Mouse (Mus musculus) stomach, embryonic 16.5 days (tissue): ENCODE measurements around the gene Itga10. TPM values are rescaled to one million over a fixed set of nuclear protein-coding genes. Genes with fewer than 3 reads are reported as not detected.

ENCODE experiments used
- ATAC-seq: fragments of 200-750 bp; cut with Nextera tagmentation; 2 replicates; pipeline ENCODE4 v1.8.0; 2017; ENCODE audit warnings: moderate number of reproducible peaks, moderate TSS enrichment; ENCODE audit not compliant: insufficient read depth, low FRiP score
- H3K27ac ChIP-seq: fragments of 300-500 bp; sonication (generic); 2 replicates; pipeline ENCODE4 v1.5.1; 2014; ENCODE audit warnings: low read length
- H3K27me3 ChIP-seq: fragments of 300-500 bp; sonication (generic); 2 replicates; pipeline ENCODE4 v1.6.1; 2014; ENCODE audit warnings: low read length, control low read depth, mixed read lengths; ENCODE audit not compliant: control insufficient read depth, insufficient read depth
- H3K36me3 ChIP-seq: fragments of 300-500 bp; sonication (generic); 2 replicates; pipeline ENCODE4 v1.6.1; 2014; ENCODE audit warnings: low read length; ENCODE audit not compliant: control insufficient read depth, insufficient read depth
- H3K4me1 ChIP-seq: fragments of 300-500 bp; sonication (generic); 2 replicates; pipeline ENCODE4 v1.6.1; 2014; ENCODE audit warnings: low read length, control low read depth, mixed read lengths; ENCODE audit not compliant: control insufficient read depth, insufficient read depth
- H3K4me2 ChIP-seq: fragments of 300-500 bp; sonication (generic); 2 replicates; pipeline ENCODE4 v1.6.1; 2014; ENCODE audit warnings: low read depth, low read length, mixed read lengths
- H3K4me3 ChIP-seq: fragments of 300-500 bp; sonication (generic); replicated peaks from 2 replicates; pipeline ENCODE4 v1.5.1; 2014; ENCODE audit warnings: mild to moderate bottlenecking, low read length
- H3K9ac ChIP-seq: fragments of 300-500 bp; sonication (generic); 2 replicates; pipeline ENCODE4 v1.6.1; 2014; ENCODE audit warnings: low read length
- H3K9me3 ChIP-seq: fragments of 300-500 bp; sonication (generic); replicated peaks from 2 replicates; pipeline ENCODE4 v1.6.1; 2016; ENCODE audit warnings: low read length, control low read depth; ENCODE audit not compliant: control insufficient read depth
- WGBS: fragments of 180-500 bp; shearing (Covaris S2); extraction: QIAGEN DNeasy Blood & Tissue Kit; methylation state at CpG from one replicate; pipeline ENCODE4 v1.1.7; 2014; 5-methylcytosine and 5-hydroxymethylcytosine counted together
- polyA plus RNA-seq: library from polyadenylated mRNA; unstranded; fragments of >200 nt; fragmentation: Nextera tagmentation; extraction: Ambion mirVana; gene quantifications from 2 replicates; pipeline ENCODE4 v1.2.1, GENCODE M21; 2015

Itga10 gene
- 0.85 and 1.2 TPM in 2 replicates for polyA plus RNA-seq

DNA sequence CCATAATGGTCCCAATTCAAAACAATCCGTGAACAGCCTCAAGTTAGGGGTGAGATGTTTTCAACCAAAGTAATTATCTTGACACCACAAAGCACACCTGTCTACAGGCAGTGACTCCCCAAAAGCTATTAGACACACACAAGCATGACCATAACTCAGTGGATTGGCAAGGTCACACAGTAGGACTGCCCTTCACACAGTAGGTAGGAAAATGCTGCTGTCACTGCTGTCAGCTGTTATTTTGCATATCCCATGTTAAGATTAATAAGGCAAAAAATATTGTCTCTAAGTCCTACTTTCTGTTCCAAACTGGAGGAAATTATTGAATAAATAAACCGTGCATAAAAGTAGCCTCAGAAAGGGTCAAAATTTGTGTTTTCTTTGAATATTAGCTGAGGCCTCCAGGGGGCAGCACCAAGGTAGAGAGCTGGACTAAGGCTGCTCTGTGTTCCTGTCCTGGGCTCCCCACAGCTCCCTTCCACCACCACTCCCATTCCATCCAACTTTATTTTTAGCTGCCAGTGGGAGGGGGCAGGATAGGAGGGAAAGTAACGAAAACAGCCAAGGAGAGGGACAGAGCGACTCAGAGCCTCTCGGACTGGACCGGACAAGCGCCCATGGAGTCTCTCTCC is at the start of gene Itga10:
Gene Itga10 (plus strand): TSS at position 567 of the 632 bp plus-strand sequence.
- peak; percentile 74; the same call in 1 of the 2 replicates for ATAC-seq
- Histone ChIP-seq H3K9ac (no peak within 1 kb of the TSS), H3K27me3 (no peaks in the 10 kb centered on the region), H3K9me3 (no peaks in the 10 kb centered on the region), H3K27ac (no peak within 1 kb of the TSS), H3K4me3 (no peak within 1 kb of the TSS), H3K36me3 (peaks cover 3% of the 10 kb centered on the region; the same call in 1 of the 2 replicates), H3K4me1 (no peaks in the 10 kb centered on the region), H3K4me2 (no peak within 1 kb of the TSS)
- WGBS = 58% methylated on average over 7 of the region's 7 CpGs

GRCm38 (mm10) chr3:96595661-96596060 is 49.7 kb upstream of the Itga10 start:
- WGBS = 27% methylated on average over 6 of the region's 6 CpGs
- H3K4me2 ChIP-seq = peak overlapping the region; percentile 94
- no peak for ATAC-seq

DNA sequence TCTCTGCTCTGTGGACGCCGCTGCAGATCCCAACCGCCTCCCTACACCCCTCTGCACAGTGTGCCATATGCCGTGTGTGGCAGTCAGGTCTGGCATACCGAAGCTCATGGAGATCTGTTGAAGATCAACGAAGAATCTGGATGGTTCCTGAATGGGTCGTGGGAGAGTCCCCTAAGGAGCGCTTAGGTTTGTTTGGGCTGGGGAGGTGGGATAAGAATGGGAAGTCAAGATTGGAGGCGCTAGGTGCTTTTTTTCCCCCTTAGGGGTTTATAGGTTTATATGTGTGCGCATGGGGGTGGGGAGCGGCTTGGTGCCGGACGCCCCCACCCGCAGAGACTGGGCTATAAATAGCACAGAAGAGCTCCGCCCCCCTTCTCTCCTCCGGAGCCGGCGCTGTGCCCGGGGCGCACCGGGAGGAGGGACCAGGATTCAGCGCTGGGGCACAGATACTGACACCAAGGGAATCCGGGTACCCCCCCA is 49.1 kb upstream of the Itga10 start, which contains the start of gene Ankrd34a:
Gene Ankrd34a (plus strand): TSS at position 409 of the 480 bp plus-strand sequence.
- ATAC-seq = peak; percentile 8; the same call in 1 of the 2 replicates
- Histone ChIP-seq H3K4me1 (peaks cover 29% of the 10 kb centered on the region), H3K9me3 (no peaks in the 10 kb centered on the region), H3K4me3 (peak within 1 kb of the TSS; percentile 48), H3K4me2 (peak within 1 kb of the TSS; percentile 94), H3K36me3 (no peaks in the 10 kb centered on the region), H3K27me3 (peaks cover 6% of the 10 kb centered on the region; the same call in 1 of the 2 replicates), H3K9ac (peak within 1 kb of the TSS; percentile 76), H3K27ac (peak within 1 kb of the TSS; percentile 79)
- 2% methylated on average over 20 of the region's 23 CpGs for WGBS

More at GRCm38 (mm10) chr3:96595661-96596060, 49.7 kb upstream of the Itga10 start:
- Histone ChIP-seq H3K36me3 (no peaks in the 10 kb centered on the region), H3K9me3 (no peaks in the 10 kb centered on the region), H3K27ac (no peak overlapping the region; the same call in 1 of the 2 replicates), H3K4me1 (peaks cover 29% of the 10 kb centered on the region), H3K9ac (peak overlapping the region; percentile 76; the same call in 1 of the 2 replicates), H3K27me3 (peaks cover 6% of the 10 kb centered on the region; the same call in 1 of the 2 replicates), H3K4me3 (no peak overlapping the region)

- peak overlapping the region; percentile 94 for H3K4me2 ChIP-seq
Observed at GRCm38 (mm10) chr3:96596855-96597254, 48.5 kb upstream of the Itga10 start.

GRCm38 (mm10) chr3:96597435-96597891 is 47.9 kb upstream of the Itga10 start:
- peaks cover 6% of the 10 kb centered on the region; the same call in 1 of the 2 replicates for H3K27me3 ChIP-seq
- WGBS = under 1% methylated on average over 40 of the region's 40 CpGs
- peak overlapping the region; percentile 79 for H3K27ac ChIP-seq
- H3K9me3 ChIP-seq = no peaks in the 10 kb centered on the region
- H3K9ac ChIP-seq = peak overlapping the region; percentile 76
- H3K4me3 ChIP-seq = peak overlapping the region; percentile 48
- no peaks in the 10 kb centered on the region for H3K36me3 ChIP-seq
- H3K4me2 ChIP-seq = peak overlapping the region; percentile 94
- H3K4me1 ChIP-seq = peaks cover 29% of the 10 kb centered on the region
- no peak for ATAC-seq

More at GRCm38 (mm10) chr3:96596855-96597254, 48.5 kb upstream of the Itga10 start:
- ATAC-seq = no peak
- peaks cover 6% of the 10 kb centered on the region; the same call in 1 of the 2 replicates for H3K27me3 ChIP-seq
- H3K9ac ChIP-seq = peak overlapping the region; percentile 76
- H3K36me3 ChIP-seq = no peaks in the 10 kb centered on the region
- 8% methylated on average over 10 of the region's 12 CpGs for WGBS
- H3K27ac ChIP-seq = no peak overlapping the region
- peak overlapping the region; percentile 48 for H3K4me3 ChIP-seq
- no peaks in the 10 kb centered on the region for H3K9me3 ChIP-seq
- peaks cover 29% of the 10 kb centered on the region for H3K4me1 ChIP-seq

DNA sequence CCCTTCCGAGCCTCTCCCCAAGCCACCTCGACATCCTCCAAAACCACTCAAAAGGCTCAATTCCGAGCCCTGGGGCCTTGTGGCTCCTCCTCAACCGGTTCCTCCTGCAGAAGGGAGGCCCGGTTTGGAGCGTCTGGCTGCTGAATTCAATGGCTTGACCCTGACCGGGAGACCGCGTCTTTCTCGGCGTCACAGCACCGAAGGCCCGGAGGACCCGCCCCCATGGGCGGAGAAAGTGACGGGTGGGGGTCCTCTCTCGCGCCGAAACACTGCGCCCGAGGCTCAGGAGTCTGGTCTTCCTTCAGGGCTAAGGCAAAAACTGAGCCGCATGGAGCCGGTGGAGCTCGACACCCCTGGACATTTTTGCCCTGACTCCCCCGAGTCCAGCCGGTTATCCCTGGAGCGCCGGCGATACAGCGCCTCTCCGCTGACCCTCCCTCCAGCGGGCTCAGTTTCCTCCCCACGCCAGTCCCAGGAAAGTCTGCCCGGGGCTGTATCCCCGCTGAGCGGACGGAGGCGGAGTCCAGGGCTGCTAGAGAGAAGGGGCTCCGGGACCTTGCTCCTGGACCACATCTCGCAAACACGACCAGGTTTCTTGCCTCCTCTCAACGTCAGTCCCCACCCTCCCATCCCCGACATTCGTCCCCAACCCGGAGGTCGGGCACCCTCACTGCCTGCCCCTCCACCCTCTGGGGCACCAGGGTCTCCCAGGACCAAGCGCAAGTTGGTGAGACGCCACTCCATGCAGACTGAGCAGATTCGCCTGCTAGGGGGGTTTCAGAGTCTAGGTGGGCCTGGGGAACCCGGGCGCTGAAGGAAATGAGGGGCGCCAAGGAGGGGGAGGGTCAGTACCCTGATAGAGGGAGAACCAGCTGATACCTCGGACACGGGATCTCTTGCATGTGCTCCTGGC is 47.0 kb upstream of the Itga10 start:
- peak overlapping the region; percentile 94 for H3K4me2 ChIP-seq

DNA sequence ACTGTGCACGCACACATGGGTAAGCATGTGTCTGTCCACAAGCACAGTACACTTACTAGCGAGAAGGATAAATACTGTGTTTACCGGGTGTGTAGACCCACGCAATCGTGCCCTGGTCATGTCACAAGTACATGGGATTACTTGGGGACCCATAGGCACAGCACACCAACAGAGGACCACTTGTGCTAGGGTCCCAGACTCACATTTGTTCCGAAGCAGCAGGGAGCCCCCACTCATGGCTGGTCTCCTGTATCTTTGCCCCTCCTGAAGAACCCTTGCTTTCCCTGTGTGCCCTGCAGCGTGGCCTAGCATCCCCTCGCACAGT is 46.4 kb upstream of the Itga10 start:
- Histone ChIP-seq H3K27ac (no peak overlapping the region), H3K4me1 (peaks cover 37% of the 10 kb centered on the region), H3K27me3 (peaks cover 6% of the 10 kb centered on the region; the same call in 1 of the 2 replicates), H3K9ac (no peak overlapping the region), H3K9me3 (no peaks in the 10 kb centered on the region), H3K4me3 (no peak overlapping the region), H3K4me2 (peak overlapping the region; percentile 94; the same call in 1 of the 2 replicates), H3K36me3 (no peaks in the 10 kb centered on the region)
- ATAC-seq = no peak
- WGBS = 56% methylated on average over 8 of the region's 8 CpGs

More for the DNA sequence above, 47.0 kb upstream of the Itga10 start:
- no peaks in the 10 kb centered on the region for H3K36me3 ChIP-seq
- peaks cover 34% of the 10 kb centered on the region for H3K4me1 ChIP-seq
- H3K27me3 ChIP-seq = peaks cover 6% of the 10 kb centered on the region; the same call in 1 of the 2 replicates
- ATAC-seq = no peak
- H3K9me3 ChIP-seq = no peaks in the 10 kb centered on the region
- 3% methylated on average over 54 of the region's 54 CpGs for WGBS
- H3K27ac ChIP-seq = peak overlapping the region; percentile 79
- H3K9ac ChIP-seq = peak overlapping the region; percentile 76
- peak overlapping the region; percentile 48 for H3K4me3 ChIP-seq

- Histone ChIP-seq H3K27ac (no peak overlapping the region), H3K4me2 (no peak overlapping the region), H3K9me3 (no peaks in the 10 kb centered on the region), H3K9ac (no peak overlapping the region), H3K36me3 (no peaks in the 10 kb centered on the region), H3K4me3 (no peak overlapping the region), H3K27me3 (peaks cover 6% of the 10 kb centered on the region; the same call in 1 of the 2 replicates), H3K4me1 (peaks cover 37% of the 10 kb centered on the region)
- 69% methylated on average over 3 of the region's 3 CpGs for WGBS
- no peak for ATAC-seq
Observed at GRCm38 (mm10) chr3:96599411-96599810, 46.0 kb upstream of the Itga10 start.
